Mouse (Mus musculus): Measurements from ENCODE around the gene Guk1. TPM values are rescaled to one million over a fixed set of nuclear protein-coding genes. Genes with fewer than 3 reads are reported as not detected.

Gene Guk1
- polyA plus RNA-seq, 1 experiment from 2014 or later = 119 TPM

- Histone ChIP-seq H3K4me1 (replicated peaks; ENCODE audit: control insufficient read depth, insufficient read depth, low read length) (0 out of 2 replicates have a peak, but pooled peaks cover 3% of the 10 kb centered on the region), H3K27ac (ENCODE audit: low read depth, low read length) (peak overlapping the region; percentile 73), H3K9me3 (ENCODE audit: control insufficient read depth) (no peaks in the 10 kb centered on the region), H3K27me3 (replicated peaks; ENCODE audit: control insufficient read depth, insufficient read depth, low read length) (no peaks in the 10 kb centered on the region), H3K4me3 (ENCODE audit: low read depth, low read length) (peak overlapping the region; percentile 58), H3K9ac (ENCODE audit: low read depth, low read length) (peak overlapping the region; percentile 51), H3K36me3 (ENCODE audit: control insufficient read depth, insufficient read depth) (peaks cover 2% of the 10 kb centered on the region; the same call in 1 of the 2 replicates), H3K4me2 (replicated peaks; ENCODE audit: low read depth) (peak overlapping the region; percentile 79)
- TF ChIP-seq CTCF (IDR thresholded peaks at IDR 0.05; ENCODE audit: low read depth) = peak; percentile 29
- peak; percentile 94 for ATAC-seq
- under 1% methylated on average over 59 of the region's 59 CpGs for WGBS
These were observed 567 bp downstream of the Guk1 start for GRCm38 (mm10) chr11:59191231-59192058.

- ATAC-seq = peak; percentile 29; the same call in 1 of the 2 replicates
- no peak overlapping the region; the same call in 1 of the 2 replicates for H3K27ac ChIP-seq (ENCODE audit: low read depth, low read length)
These were observed 4.3 kb downstream of the Guk1 start for GRCm38 (mm10) chr11:59187706-59188105.

GRCm38 (mm10) chr11:59185490-59185889 lies 6.5 kb downstream of the Guk1 start:
- Histone ChIP-seq H3K9me3 (ENCODE audit: control insufficient read depth) (no peaks in the 10 kb centered on the region), H3K9ac (ENCODE audit: low read depth, low read length) (no peak overlapping the region), H3K27ac (ENCODE audit: low read depth, low read length) (no peak overlapping the region), H3K4me1 (replicated peaks; ENCODE audit: control insufficient read depth, insufficient read depth, low read length) (peaks cover 7% of the 10 kb centered on the region; the same call in 1 of the 2 replicates), H3K4me2 (replicated peaks; ENCODE audit: low read depth) (no peak overlapping the region), H3K36me3 (ENCODE audit: control insufficient read depth, insufficient read depth) (peaks cover 31% of the 10 kb centered on the region), H3K27me3 (replicated peaks; ENCODE audit: control insufficient read depth, insufficient read depth, low read length) (no peaks in the 10 kb centered on the region), H3K4me3 (ENCODE audit: low read depth, low read length) (no peak overlapping the region)
- TF ChIP-seq CTCF (IDR thresholded peaks at IDR 0.05; ENCODE audit: low read depth) = no peak
- 90% methylated on average over 5 of the region's 5 CpGs for WGBS
- ATAC-seq = no peak

More at GRCm38 (mm10) chr11:59187706-59188105, 4.3 kb downstream of the Guk1 start:
- no peak overlapping the region for H3K4me2 ChIP-seq (replicated peaks; ENCODE audit: low read depth)
- no peak overlapping the region for H3K9ac ChIP-seq (ENCODE audit: low read depth, low read length)
- peaks cover 29% of the 10 kb centered on the region for H3K36me3 ChIP-seq (ENCODE audit: control insufficient read depth, insufficient read depth)
- WGBS = 28% methylated on average over 6 of the region's 6 CpGs
- TF ChIP-seq CTCF (IDR thresholded peaks at IDR 0.05; ENCODE audit: low read depth) = no peak
- no peaks in the 10 kb centered on the region for H3K27me3 ChIP-seq (replicated peaks; ENCODE audit: control insufficient read depth, insufficient read depth, low read length)
- no peak overlapping the region for H3K4me3 ChIP-seq (ENCODE audit: low read depth, low read length)
- H3K9me3 ChIP-seq (ENCODE audit: control insufficient read depth) = no peaks in the 10 kb centered on the region
- peaks cover 10% of the 10 kb centered on the region; the same call in 1 of the 2 replicates for H3K4me1 ChIP-seq (replicated peaks; ENCODE audit: control insufficient read depth, insufficient read depth, low read length)

GRCm38 (mm10) chr11:59183821-59184220 lies 8.2 kb downstream of the Guk1 start:
- no peaks in the 10 kb centered on the region for H3K9me3 ChIP-seq (ENCODE audit: control insufficient read depth)
- H3K4me2 ChIP-seq (replicated peaks; ENCODE audit: low read depth) = no peak overlapping the region
- 0 out of 2 replicates have a peak, but pooled peaks cover 1% of the 10 kb centered on the region for H3K27me3 ChIP-seq (replicated peaks; ENCODE audit: control insufficient read depth, insufficient read depth, low read length)
- WGBS = 23% methylated on average over 3 of the region's 3 CpGs
- H3K4me1 ChIP-seq (replicated peaks; ENCODE audit: control insufficient read depth, insufficient read depth, low read length) = peaks cover 7% of the 10 kb centered on the region; the same call in 1 of the 2 replicates
- H3K36me3 ChIP-seq (ENCODE audit: control insufficient read depth, insufficient read depth) = peaks cover 31% of the 10 kb centered on the region
- peak overlapping the region; percentile 41; the same call in 1 of the 2 replicates for H3K27ac ChIP-seq (ENCODE audit: low read depth, low read length)
- no peak overlapping the region for H3K9ac ChIP-seq (ENCODE audit: low read depth, low read length)
- peak; percentile 90 for TF ChIP-seq CTCF (IDR thresholded peaks at IDR 0.05; ENCODE audit: low read depth)
- ATAC-seq = peak; percentile 48
- no peak overlapping the region for H3K4me3 ChIP-seq (ENCODE audit: low read depth, low read length)

- Histone ChIP-seq H3K4me3 (ENCODE audit: low read depth, low read length) (no peak within 1 kb of the TSS), H3K9me3 (ENCODE audit: control insufficient read depth) (no peaks in the 10 kb centered on the region), H3K27ac (ENCODE audit: low read depth, low read length) (peak within 1 kb of the TSS; percentile 41; the same call in 1 of the 2 replicates), H3K4me1 (replicated peaks; ENCODE audit: control insufficient read depth, insufficient read depth, low read length) (peaks cover 7% of the 10 kb centered on the region; the same call in 1 of the 2 replicates), H3K36me3 (ENCODE audit: control insufficient read depth, insufficient read depth) (peaks cover 31% of the 10 kb centered on the region), H3K4me2 (replicated peaks; ENCODE audit: low read depth) (peak within 1 kb of the TSS; percentile 17; the same call in 1 of the 2 replicates), H3K9ac (ENCODE audit: low read depth, low read length) (no peak within 1 kb of the TSS; the same call in 1 of the 2 replicates), H3K27me3 (replicated peaks; ENCODE audit: control insufficient read depth, insufficient read depth, low read length) (peaks cover 10% of the 10 kb centered on the region)
- 34% methylated on average over 3 of the region's 3 CpGs for WGBS
- ATAC-seq = no peak
- peak; percentile 16 for TF ChIP-seq CTCF (IDR thresholded peaks at IDR 0.05; ENCODE audit: low read depth)
These were observed 9.1 kb downstream of the Guk1 start, which contains the start of gene Gjc2 for GRCm38 (mm10) chr11:59182864-59183331. Gene Gjc2, minus strand, starts transcription at chr11:59183213.

DNA sequence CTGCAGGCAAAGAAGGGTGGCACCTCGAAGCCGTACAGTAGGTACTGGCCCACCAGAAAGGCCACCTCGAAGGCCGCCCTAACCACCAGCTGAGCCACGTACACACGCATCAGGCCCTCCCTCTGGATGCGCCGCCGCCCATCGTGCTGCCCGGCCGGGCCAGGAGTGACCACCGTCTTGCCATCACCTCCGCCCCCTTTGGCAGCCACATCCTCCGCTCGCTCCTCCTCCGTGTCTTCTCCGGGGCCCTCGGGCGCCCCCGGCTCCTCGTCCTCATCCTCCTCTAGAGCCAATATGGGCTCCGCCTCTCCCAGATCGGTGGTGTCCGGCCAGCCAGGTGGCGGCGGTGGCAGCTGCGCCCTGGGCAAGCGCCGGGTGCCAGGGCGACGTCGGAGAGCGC lies 15.1 kb downstream of the Guk1 start:
- WGBS = 11% methylated on average over 34 of the region's 34 CpGs
- Histone ChIP-seq H3K27ac (ENCODE audit: low read depth, low read length) (no peak overlapping the region), H3K9me3 (ENCODE audit: control insufficient read depth) (no peaks in the 10 kb centered on the region), H3K9ac (ENCODE audit: low read depth, low read length) (no peak overlapping the region), H3K4me3 (ENCODE audit: low read depth, low read length) (peak overlapping the region; percentile 17; the same call in 1 of the 2 replicates), H3K4me1 (replicated peaks; ENCODE audit: control insufficient read depth, insufficient read depth, low read length) (no peaks in the 10 kb centered on the region), H3K27me3 (replicated peaks; ENCODE audit: control insufficient read depth, insufficient read depth, low read length) (peaks cover 52% of the 10 kb centered on the region), H3K36me3 (ENCODE audit: control insufficient read depth, insufficient read depth) (no peaks in the 10 kb centered on the region), H3K4me2 (replicated peaks; ENCODE audit: low read depth) (no peak overlapping the region; the same call in 1 of the 2 replicates)
- no peak for TF ChIP-seq CTCF (IDR thresholded peaks at IDR 0.05; ENCODE audit: low read depth)
- no peak for ATAC-seq
